Mouse (Mus musculus) thymus, postnatal 14 days (tissue): ENCODE measurements around the gene Faim.

ENCODE experiments used
- DNase-seq: peaks from one replicate; pipeline ENCODE4 v3.0.0; 2021

Faim gene

DNA sequence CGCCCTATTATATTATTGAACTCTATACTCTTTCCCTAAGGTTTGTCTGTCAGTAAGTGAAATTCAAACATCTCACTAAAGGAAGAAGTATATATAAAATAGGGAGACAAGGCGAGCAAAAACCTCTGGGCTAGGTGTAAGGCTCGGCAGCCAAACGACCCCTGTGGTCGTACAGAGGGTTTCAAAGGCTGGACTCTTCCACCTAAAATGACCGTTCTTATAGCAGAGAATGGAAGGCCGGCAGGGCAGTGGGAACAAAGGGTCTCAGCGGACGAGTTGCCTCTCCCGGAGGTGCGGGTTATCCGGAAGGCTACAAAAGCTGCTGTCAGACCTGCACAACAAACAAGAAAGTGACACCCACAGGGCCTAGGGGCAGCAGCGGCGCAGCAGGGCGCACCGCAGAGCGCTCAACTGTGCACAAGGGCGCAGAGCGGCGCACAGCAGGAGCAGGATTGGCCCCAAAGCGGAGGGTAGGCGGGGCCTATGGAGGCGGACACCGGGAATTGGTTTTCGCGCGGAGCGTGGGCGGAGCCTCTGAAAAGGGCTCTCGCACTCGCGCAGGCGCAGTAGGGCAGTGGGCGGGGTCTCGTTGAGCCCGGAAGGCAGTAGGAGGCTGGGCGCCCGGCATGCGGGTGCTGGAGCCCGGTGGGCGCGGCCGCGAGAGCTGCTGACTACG lies at the start of gene Faim:
Faim (plus strand) TSS at position 574 of the 676 bp plus-strand sequence.
- DNase-seq: peak; percentile 100

DNA sequence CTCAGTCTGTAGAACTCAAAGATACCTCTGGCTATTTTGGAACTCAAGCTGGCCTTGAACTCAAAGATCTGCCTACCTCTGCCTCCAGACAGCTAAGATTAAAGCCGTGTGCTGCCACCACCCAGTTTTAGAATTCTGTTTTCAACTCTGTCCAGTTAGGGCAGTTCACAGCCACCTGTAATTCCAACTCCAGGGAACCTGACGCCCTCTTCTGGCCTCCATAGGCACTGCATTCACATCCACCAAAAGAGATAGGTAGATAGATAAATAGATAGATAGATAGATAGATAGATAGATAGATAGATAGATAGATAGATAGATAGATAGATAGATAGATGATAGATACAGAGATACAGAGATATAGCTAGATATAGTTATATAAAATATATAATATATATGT lies 46.9 kb upstream of the Faim start:
- no peak for DNase-seq

DNA sequence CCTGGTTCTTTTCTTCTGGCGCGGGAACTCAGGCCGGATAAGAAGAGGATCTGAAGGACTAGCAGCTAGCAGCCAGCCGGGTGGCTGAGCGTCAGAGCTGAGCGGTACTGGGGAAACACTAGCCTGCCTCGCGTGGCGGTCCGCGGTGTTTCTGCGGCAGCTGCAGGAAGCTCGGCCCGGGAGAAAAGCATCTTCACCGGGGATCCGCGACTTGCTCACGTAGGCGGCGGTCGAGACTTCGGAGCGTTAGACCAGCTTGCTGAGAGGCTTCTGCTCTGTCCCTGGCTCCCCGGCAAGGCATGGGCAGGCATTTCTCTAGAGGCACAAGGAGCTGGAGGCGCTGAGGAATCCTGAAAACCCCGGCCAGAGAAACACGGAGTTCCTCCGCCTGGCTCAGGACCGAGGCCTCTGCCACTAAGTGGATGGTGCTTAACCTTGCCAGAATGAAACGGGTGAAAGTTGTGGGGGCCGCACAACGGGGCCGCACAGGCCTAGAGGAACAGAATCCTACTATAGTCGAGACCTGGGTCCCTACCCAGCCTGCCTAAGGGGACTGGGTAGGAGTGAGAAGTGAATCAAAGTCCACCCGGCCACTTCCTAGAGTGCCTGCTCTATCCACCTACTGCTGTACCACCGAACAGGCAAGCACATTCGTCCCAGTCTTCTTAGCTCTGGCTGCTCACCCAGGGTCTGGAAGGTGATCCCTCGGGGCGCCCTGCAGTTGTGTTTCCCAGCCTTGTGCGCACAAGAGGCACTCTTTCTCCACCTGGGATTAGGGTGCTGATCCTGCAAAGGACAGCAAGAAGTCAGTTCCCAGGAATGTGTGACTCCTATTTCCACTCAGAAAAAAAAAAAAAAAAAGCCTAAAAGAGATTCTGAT lies 33.8 kb upstream of the Faim start:
- peak; percentile 13 for DNase-seq

DNA sequence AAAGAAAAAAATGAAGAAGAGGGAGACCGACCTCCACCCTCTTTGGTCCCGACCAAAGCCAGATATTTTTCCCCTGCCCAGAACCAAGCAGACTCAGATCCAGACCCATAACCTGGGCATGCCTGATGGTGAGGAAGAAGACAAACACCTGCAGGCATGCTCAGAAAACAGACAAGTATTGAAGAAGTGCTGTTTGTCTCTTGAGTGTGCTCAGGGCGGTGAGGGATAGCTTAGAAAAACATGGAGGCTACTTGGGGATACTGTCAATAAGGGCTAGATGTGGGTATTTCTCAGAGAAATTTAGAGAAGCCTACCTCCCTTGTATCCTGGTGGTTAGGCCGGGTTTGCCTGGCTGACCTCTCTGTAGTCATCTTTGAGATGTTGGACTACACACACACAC lies 32.9 kb upstream of the Faim start:
- no peak for DNase-seq

DNA sequence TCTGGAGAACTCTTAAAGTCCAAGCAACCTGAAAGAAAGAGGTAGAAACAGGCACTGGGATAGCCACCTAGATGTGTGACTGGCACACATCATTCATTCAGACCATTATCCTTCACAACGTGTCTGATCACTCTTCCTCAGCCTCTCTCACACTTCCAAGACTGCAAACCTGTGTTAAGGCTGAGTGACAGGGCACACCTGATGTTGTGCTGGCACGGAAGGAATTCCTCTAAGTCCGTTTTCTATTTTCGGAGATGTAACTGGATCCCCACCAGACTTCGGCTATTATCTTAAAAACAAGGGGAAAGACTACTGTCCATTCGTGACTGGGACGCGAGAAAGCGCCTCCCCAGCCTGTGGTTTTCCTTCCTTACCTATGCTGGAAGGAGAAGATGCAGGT lies 32.3 kb upstream of the Faim start:
- DNase-seq: no peak

DNA sequence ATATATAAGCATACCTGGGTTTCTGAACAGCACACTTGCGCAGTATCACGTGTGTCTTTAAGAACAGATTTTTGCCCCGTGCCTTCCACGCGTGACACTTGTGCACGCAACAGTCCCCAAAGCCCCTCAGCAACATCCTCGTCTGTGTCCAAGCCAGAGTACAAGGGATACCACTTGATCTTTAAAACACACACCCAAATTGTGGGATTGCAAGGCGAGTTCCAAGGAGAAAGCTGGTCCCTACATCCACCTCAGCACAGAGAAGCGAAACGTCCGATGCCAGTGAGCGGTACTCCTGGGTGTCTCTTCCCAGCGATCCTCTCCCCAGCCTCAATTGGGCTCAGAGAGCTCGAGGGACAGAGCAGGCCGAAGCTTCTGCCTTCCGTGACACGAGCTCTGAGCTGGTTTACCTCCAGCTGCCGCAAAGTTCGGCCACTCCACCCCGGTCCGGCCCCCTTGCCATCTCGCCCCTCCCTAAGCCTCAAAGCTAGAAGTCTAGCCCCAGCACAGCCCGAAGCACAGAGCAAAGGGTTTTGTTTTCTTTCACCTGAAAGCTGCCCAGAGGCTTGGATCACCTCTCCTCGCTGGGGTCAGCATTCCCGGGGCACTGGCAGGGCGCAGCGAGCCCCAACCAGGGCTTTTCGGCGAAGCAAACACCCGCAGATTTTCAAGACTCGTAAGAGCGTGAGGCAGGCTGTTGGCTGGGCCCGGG lies 31.6 kb upstream of the Faim start:
- DNase-seq: no peak

DNA sequence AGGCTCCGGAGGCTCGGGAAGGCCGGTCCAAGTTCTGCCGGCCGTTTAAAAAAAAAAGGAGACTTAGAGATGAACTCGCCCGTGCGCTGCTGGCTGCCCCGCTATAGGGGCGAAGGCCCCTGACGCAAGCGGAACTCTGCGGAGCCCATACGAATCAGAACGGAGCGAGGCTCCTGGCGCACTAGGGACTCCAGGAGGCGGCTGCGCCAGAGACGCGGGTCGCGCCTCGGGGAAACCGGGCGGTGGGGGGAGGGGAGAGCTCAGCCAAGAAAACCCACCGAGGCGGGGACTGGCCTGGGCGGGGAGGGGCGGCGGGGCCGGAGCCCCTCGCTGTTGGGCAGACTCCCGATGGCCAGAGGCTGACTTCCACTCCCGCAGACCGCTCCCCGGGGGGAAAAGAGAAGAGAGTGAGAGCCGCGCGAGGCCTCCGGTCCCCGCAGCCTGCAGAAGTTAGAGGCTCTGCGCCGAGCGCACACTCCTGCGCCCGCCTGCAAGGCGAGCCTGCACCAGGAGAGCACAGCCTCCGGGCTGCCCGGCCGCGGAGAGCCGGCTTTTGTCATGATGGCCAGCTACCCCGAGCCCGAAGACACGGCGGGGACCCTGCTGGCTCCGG lies 31.0 kb upstream of the Faim start, which contains the start of gene Foxl2:
Foxl2 (plus strand) TSS at position 186 of the 613 bp plus-strand sequence.
- no peak for DNase-seq

DNA sequence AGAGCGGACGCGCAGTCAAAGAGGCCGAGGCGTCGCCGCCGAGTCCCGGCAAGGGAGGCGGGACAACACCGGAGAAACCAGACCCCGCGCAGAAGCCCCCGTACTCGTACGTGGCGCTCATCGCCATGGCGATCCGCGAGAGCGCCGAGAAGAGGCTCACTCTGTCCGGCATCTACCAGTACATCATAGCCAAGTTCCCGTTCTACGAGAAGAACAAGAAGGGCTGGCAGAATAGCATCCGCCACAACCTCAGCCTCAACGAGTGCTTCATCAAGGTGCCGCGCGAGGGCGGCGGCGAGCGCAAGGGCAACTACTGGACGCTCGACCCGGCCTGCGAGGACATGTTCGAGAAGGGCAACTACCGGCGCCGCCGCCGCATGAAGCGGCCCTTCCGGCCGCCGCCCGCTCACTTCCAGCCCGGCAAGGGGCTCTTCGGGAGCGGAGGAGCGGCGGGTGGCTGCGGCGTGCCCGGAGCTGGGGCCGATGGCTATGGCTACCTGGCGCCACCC lies 30.4 kb upstream of the Faim start:
- no peak for DNase-seq

DNA sequence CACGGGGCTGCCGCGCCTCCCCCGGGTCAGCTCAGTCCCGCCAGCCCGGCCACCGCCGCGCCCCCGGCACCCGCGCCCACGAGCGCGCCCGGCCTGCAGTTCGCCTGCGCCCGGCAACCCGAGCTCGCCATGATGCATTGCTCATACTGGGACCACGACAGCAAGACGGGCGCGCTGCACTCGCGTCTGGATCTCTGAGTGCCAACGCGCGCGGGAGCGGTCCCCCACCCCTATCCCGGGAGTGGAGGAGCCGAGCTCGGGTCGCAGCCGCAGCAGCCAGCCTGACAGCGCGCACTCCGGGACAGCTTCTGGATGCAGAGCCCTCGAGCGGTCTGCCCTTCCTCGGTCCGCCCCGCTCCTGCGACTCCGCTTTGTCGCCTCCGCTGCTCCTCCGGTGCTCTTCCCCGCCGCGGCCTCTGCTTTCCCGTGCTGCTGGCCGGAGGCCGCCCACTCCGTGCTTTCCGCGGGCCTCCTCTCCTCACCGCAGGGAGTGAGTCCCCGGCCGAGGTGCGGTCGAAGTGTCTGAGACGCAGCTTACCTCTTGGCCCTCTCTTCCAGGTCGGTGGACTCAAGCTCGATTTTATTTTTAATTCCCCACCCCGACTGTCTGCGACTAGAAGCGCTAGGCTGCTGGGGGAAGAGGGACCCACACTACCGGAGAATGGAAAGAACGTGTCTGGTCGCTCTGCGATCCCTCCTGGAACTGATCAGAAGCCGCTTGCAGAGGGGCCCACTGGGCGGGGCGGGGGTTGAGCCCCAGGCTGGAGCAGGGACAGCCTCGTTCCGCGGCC lies 29.4 kb upstream of the Faim start:
- DNase-seq: no peak

DNA sequence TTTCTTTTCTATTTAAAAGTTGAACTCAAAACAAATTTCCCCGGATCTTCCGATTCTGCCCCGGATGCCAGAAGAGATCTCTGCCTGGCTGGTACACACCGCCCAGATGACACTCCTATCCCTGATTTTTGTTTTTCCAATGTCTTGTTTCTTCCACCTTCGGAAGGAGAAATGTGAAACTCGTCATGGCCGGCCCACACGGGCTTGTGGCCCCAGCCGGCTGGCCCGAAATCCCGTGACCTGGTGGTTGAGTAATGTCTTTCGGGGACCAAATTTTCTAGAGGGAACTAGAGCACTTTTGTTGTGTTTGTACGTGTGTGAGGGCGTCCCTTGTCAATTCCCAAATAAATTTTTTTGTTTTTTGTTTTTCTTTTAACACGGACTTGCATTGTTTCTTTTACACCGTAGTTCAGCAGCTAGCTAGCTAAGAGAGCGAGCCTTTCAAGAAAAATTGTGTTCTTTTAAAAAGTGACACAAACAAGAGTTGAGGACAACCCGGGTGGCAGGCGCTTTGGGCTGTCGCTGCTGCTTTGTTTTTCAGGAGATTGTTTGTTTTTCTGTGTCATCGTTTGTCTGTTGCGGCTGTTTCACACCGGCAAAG lies 28.3 kb upstream of the Faim start:
- DNase-seq: no peak

DNA sequence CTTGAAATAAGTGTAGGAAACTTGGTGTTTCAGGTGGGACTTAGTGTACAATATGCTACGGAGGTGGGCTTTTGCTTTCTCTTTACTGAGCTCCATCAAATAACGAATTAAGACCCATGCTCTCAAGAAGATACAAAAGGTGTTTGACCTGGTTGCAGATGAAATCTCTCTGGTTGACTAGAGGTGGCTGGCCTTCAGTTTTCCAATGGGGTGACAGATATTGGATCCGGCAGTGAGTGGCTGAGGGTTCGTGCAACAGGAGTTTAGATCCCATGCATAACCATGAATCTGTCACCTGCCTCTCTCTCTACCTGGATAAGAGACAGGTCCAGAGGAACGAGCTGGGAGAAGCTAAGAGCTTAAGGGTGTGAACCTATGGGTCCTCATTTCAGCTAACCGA lies 27.5 kb upstream of the Faim start:
- no peak for DNase-seq

DNA sequence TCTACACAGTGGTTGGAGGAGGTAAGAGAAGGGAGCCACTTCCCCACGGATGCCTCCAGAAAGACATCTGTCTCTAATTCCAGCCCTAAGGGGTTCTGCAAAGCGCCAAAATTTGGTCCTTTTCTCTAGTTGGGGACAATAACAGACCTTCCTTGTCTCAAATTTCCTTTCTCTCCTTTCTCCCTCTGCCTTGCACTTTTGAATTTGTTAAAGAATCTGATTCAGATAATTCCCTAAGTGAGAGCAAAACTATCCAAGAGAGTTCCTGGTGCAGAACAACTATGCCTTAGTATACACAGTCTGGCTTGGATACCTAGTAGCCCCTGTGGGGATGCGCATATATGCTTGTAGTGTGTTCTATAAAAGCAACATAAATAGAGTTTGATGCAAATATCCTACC lies 26.3 kb upstream of the Faim start:
- no peak for DNase-seq

DNA sequence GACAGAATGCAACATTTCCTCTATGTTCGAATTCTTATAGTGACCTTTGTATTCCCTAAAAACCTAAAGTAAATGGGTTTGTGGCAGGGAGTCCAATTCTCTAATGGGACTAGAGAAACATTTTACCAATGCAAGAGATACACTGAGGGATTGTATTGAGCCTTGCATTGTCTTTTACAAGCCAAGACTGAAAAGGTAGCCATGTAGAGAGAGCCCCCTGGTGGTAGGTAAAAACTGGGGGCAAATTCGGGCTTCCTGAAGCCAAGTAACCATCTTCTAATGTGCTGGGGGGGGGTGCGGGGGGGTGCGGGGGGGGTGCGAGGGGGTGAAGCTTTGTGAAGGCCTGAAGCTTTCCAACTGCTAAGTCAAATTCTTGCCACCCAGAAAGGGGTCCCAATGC lies 25.8 kb upstream of the Faim start:
- DNase-seq: no peak

DNA sequence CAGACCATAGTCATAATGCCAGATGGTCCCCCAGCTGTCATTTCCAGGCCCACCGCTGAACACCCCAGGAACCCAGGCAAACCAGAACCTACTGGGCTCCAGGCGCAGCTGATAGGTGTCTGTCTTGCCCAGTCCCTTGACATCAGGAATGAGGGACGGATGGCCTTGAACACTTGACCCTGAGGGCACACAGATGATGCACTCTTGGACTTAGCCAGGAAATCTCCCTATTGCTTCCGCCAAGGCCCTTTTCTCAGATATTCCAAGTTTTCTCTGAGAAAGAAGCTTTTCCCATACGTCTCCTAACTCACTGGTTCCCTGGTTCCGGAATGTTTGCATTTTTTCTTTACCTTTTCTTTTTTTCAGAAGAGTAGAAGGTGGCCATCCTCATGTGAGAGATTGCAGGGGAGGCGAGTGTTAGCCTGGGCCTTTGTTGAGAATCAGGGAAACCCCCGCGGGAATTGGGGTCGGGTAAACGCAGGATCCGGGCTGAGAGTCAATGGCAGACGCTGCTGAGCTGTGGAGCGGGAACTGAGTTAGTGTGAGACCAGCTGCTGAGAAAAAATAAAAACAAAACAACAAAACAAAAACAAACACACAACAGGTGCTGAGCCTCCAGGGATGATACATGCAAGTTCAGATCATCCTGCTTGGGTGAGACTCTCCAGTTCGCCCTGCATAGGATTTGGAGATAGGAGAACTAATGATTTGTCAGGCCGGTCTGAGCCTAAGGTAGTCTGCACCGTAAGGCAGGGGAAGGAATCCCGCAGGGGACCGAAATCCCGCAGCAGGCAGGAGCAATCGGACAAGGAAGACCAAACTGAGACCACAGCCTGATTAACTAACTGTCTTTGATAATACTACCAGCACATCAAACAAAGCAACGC lies 24.3 kb upstream of the Faim start:
- DNase-seq: no peak

DNA sequence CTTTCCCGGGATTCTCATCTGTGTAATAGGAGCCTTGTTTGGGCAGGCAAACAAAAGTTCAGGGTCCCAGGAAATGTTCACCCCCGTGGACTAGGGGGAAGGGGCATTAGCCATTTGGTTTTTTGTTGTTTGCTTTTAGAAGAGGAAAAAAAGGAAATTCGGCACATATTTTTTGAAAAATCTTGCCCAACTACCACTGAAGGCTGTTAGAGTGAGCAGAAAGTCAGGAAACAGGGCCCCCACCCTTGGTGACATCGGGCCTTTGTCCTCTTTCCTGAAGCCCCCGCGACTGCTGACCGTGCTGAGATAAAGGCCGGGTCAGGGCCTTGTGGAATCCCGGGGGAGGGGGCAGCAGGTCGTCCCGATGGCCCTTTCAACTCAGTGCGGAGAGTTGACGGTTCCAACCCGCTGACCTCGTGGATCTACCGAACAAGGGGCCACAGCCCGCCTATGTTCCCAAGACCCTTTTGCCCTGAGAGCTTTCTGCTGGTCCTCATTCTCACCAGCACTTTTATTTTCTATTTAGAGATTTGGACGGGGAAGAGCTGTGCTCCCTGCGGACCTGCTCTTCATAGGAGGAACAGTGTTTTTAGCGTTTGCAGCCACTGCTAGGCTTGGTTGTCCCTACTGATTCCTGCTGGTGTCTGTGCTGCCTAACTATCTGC lies 23.6 kb upstream of the Faim start:
- DNase-seq: no peak

DNA sequence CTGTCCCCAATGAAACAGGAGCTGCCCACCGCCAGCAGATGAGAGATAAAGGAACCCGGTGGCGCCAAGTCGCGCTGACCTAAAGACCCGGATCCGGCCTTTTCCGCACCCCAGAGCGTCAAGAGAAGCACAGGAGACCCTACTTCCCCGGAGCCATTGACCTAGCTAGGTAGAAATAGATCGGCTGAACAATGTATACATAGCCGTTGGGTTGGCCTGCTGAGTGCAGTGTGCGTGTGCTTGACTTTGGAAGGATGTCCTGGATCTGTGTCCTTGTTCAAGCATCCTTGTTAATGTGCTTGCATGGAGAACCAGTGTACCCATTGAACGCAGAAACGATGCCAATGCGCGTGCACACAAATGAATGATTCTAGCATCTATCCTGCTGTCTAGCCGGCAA lies 22.5 kb upstream of the Faim start:
- no peak for DNase-seq

DNA sequence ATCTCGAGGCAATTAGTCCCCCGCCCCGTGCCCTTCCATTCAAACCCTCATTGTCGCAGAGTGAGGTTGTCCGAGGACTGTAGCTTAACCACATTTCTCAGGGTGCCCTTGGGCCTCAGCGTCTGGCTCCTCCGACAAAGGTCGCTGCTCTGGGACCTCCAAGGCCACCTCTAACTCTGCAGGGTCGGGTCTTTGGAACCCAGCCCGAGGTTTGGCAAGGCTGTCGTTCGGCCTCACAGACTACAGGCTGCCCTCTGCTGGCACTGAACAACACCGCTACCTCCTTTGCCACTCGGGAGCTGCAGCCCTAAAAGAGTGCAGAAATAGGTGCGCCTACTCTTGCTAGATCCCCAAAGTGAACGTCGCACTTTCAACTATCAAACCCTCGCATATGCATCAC lies 21.1 kb upstream of the Faim start:
- peak; percentile 37 for DNase-seq

DNA sequence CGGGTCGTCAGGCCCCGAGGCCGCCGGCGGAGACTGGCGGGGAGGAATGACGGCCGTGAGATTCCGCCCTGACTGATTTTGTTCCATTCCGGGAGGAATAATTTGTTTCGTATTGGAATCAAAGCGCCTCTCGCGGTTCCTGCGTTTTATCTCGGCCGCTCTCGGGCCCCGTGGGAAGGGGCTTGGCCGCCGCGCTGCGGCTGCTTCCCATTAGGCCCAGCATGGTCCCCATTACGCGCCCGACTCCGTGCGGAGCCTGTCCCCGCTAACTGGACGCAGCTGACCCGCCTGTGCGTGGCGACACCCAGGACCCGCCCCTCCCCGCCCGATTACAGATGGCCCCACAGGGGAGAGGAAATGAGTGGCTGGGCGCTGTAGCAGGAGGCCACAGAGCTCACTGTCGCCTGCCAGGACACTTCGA lies 13.1 kb upstream of the Faim start:
- DNase-seq: no peak

DNA sequence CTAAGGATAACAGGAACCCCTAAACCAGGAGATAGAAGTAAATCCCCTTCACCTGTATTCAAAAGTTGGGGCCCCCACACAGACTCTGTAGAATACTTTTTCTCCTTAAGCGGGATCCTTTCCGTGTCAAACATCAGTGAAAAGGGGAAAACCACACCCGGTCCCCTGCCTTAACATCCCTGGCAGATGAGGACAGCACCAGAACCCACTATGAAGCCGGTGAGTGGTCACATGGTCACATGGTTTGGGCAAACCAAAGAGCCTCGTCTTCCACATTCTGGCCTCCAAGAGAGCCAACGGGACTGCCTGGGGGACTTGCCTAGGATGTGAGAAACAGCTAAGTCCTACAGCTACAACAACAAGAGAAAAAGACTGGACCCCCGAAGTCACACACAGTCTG lies 12.6 kb upstream of the Faim start:
- no peak for DNase-seq

DNA sequence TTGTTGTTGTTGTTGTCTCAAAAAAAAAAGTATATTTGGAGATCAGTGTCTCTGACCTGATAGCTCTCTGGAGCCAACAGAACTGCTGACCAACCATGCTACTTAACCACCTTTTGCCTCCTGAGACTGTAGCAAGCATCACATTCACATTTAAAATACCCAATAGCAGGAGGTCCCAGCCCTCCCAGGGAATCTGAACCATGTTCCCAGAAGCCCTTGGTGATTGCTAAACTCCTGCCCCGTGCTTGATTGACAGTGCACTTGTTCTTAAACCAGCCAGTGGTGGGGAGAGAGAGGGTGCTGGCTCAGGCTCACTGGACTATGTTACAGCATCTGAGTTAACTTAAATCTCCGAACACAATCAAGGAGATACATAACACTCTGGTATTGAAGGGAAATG lies 11.3 kb upstream of the Faim start:
- no peak for DNase-seq
